Mouse (Mus musculus): ENCODE measurements around the gene Psph.

The Psph gene

GRCm38 (mm10) chr5:129740976-129741375 is 46.3 kb downstream of the Psph start:
- WGBS, result 86% methylated on average over 1 of the region's 1 CpGs

GRCm38 (mm10) chr5:129731021-129731420 is 56.2 kb downstream of the Psph start:
- WGBS, result 81% methylated on average over 5 of the region's 5 CpGs

GRCm38 (mm10) chr5:129730344-129730743 is 56.9 kb downstream of the Psph start:
- 62% methylated on average over 11 of the region's 11 CpGs for WGBS

GRCm38 (mm10) chr5:129729286-129729685 is 58.0 kb downstream of the Psph start:
- WGBS, result 72% methylated on average over 11 of the region's 11 CpGs

- 89% methylated on average over 3 of the region's 3 CpGs for whole genome bisulfite sequencing
Measured at GRCm38 (mm10) chr5:129726784-129727183, 60.5 kb downstream of the Psph start.

GRCm38 (mm10) chr5:129725774-129726392 is 61.4 kb downstream of the Psph start:
- WGBS, result 14% methylated on average over 7 of the region's 7 CpGs

- under 1% methylated on average over 78 of the region's 93 CpGs for WGBS
Measured at GRCm38 (mm10) chr5:129724834-129725773, 62.1 kb downstream of the Psph start, which contains the start of gene Nipsnap2. Gene Nipsnap2, plus strand, starts transcription at chr5:129725063.

- 40% methylated on average over 4 of the region's 4 CpGs for WGBS
Measured at GRCm38 (mm10) chr5:129724268-129724667, 63.0 kb downstream of the Psph start.

GRCm38 (mm10) chr5:129720176-129720575 is 67.1 kb downstream of the Psph start:
- 94% methylated on average over 3 of the region's 3 CpGs for WGBS

- WGBS, result 82% methylated on average over 9 of the region's 9 CpGs
Measured at GRCm38 (mm10) chr5:129717016-129717415, 70.2 kb downstream of the Psph start.
